Mouse (Mus musculus) ovary, postnatal 14 days (tissue): Measurements from ENCODE around the gene Mapk8ip3.
A peak's percentile ranks its signal among the peaks of the same experiment; 100 is the strongest.

Experiments used
- DNase-seq: peaks from one replicate; pipeline ENCODE4 v3.0.0; 2022; ENCODE audit warnings: low spot score

Gene Mapk8ip3

DNA sequence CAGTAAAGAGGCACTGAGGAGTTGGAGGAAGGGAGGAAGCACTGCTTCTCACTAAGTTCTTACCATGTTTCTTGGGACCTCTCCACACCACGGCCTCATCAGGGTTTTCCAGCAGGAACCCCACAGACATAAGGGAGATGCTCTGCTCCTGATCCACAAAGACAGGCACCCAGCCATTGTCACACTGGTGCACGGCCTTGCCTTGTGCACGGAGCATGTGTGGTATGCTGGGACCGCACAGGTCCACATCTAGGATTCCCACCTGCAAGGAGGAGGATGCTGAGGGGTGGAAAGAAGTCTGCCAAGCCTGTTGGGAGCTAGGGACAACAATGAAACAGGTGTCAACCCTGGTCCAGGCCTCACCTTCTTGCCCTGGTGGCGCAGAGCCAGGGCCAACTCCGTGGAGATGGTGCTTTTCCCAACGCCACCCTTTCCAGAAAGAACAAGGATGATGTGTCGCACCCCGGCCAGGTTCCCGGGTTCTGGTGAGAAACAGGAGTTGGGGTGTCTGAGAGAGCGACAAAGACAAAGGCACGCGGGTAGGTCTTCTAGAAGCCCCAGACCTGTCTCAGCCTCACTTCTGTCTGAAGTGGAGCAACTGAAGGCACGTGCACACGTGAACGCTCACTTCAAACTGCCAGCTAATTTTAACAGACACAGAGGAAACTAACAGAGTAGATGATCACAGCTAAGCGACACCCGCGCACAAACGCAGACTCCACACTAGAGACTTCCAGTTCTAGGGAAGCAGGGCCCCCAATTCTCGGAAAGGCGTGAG lies 51.2 kb downstream of the Mapk8ip3 start:
- DNase-seq: no peak

DNA sequence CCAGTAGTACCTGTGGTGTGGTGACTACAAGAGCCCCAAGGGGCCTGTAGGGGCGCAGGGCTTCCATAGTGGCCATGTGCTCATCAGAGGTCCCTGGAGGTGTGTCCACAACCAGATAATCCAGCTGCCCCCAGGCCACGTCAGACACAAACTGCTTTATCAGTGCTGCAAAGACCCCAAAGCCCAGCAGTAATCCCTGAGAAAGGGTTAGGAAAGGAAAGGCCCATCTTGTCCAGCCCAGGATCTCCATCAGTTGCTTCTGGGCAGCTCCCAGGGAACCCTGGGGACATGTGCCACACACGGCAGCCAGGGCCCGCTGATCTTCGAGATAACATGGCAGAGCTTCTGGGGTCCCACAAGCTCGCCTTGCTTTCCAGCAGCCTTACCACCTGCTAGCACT lies 52.4 kb downstream of the Mapk8ip3 start:
- DNase-seq: no peak

DNA sequence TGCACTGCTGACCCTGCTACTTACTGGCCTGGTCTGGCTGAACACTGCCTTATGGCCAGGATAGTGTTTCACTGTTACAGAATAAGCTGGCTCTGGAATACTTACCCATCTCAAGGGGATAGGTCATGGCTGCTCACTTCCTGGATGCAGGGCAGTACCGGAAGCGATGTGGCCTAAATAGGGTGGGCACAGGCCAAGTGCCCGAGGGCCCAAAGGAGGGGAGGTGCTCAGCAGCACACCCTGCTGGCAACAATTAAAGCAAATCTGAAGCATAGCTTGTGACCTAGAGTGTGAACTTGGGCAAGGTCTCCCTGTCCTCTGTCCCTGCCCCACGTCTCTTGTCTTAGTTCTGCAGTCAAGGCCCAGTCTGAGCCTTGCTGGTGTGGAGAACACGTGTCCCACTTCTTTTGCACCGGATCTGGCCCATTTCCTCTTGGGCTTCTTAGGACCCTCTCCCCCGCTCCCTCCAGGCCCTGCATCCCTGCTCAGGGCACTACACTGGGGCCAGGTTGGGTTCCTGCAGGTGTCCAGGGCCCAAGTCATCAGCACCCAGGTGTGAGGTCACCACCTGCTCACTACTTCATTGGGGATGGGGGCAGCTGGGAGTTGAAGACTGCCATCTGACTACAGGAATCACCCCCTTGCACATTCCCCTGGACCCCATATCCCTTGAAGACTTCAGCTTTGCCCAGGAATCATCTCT lies 54.9 kb downstream of the Mapk8ip3 start:
- DNase-seq: no peak

DNA sequence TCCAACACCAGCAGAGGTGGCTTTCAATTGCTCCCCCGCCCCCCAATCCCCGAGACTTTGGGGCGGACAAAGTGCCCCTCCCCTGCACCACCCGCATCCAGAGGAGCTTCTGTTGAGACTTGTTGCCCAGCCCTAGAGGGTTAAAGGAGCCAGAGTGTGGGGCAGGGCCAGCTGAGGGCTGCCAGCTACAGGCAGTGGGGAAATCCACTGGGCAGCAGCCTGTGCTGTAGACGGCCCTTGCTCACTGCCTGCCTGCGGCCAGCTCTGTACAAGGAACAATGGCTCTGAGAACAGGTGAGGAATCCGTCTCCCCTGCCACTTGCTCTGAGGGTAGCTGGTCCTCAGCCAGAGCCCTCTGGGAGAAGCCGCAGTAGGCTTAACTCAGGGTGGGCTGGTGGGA lies 58.2 kb downstream of the Mapk8ip3 start:
- no peak for DNase-seq

DNA sequence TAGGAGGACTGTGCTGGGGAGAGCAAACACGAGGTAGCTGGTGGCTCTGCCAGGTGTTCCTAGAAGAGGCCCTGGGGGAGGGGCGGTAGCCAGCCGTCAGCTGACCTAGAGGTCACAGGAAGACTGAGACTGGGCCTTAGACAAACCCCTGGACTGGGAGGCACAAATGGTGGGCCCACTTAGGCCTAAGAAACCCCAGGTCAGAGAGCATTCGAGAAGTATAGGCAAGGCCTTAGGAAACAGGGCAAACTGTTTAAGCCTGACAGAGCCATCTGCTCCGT lies 58.7 kb downstream of the Mapk8ip3 start:
- no peak for DNase-seq

DNA sequence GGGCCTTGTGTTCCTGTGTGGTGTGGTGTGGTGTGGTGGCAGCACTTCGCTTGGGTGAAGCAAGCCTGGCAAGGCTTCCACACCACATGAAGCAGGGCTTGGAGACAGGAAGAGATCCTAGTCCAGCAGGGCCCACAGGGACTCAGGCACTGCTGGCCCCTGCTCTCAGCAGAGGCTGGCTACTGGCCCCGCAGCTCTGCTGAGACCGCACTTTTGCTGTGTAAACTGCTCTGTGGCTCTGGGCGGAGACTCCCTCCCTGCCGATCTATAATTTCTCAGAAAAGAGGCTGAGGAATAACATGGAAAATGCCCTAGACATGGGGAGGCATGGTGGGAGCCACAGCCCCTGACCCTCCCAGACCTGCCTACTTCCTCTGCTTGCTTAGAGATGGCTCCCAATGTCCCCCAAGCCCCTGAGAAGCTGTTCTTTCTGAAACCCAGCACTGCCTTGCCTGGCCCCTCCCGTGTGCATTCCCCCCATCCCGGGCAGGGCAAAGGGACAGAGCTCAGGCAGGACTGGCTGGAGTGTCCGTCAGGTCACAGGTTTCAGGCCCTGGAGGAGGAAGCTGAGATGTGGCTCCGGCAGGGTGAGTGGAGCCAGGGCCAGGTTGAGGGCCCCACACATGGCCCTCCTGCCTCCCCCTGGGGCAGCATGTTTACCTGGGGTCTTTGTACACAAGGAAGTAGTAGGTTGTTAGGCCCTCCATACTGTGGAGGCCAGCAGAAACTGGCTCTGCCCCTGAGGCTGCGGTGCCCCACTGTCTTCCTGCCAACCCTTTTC lies 59.3 kb downstream of the Mapk8ip3 start:
- DNase-seq: no peak

DNA sequence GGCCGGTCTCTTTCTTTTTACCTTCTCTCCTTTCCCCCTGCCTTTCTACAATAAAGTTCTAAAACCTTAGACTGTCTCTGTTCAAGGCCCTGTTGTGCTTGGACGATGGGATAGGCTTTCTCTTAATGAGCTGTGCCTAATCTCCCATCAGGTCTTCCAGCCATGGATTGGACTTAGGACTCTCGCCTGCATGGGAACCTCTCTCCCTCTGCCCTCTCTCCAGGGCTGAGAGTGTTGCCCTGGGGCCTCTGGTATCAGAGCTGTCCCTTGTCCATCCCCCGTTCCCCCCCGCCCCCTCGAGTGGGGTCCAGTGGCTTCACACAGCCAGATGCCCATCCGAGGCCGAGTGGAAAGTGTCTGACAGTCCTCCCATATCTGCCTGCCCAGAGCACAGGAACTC lies 61.8 kb downstream of the Mapk8ip3 start:
- no peak for DNase-seq

DNA sequence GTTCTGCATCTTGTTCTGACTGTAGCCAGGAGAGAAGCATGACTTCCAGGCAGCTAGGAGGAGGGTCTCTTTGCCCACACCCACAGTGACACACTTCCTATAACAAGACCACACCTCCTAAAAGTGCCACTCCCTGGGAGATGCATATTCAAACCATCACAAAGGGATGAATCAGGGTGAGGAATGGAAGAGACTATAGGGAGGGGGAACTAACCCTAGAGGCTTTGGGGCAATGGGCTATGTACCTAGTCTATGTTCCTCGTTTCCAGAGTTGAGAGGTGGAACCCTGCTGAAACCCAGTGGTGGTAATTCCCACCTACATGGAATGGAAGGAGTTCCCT lies 62.4 kb downstream of the Mapk8ip3 start:
- DNase-seq: no peak

DNA sequence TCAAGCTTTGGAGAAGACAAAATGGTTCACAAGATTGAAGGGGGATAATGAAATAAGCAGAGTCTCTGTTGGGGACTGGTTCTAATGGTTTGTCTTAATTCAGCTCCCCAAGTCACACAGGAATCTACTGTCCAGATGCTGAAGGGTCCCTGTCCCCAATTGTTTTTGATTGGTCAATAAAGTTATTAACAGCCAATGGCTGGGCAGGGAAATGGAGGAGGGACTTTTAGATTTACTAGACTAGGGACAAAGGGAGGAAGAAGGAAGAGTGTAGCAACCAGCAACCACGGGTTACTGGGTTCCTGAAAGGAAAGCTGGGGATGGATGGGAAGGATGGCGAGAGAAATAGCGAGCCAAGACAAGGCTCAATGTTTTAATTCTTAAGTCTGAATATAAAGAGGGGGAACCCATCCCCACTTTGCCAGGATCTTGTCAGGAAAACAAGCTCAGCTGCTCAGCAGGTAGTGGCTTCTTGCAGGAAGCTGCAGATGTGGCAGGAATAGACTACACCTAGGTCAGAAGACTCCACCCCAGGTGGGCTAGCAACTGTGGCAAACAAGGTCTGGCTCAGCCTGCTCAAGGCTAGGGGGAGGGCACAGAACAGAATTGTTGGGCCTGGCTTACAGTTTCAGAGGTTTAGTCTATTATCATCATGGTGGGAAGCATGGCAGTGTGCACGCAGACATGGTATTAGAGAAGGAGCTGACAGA lies 62.9 kb downstream of the Mapk8ip3 start:
- no peak for DNase-seq

DNA sequence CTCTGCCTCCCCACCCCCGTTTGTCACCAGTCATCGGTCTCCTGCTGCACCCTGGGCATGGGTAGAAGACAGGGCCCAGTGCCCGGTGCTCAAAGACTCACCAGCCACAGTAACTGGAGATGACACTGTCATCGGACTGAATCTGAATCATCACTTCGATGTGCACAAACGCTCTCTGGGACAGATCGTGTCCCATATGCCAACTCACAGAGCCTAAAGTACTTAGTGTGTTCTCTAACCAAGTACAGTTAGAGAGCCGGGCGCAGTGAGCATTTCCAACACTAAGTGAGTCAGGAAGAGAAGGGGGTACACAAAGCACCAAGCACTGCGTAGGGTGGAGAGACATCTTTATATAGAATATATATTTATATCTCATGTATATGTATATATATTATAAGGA lies 68.9 kb downstream of the Mapk8ip3 start:
- DNase-seq: no peak

DNA sequence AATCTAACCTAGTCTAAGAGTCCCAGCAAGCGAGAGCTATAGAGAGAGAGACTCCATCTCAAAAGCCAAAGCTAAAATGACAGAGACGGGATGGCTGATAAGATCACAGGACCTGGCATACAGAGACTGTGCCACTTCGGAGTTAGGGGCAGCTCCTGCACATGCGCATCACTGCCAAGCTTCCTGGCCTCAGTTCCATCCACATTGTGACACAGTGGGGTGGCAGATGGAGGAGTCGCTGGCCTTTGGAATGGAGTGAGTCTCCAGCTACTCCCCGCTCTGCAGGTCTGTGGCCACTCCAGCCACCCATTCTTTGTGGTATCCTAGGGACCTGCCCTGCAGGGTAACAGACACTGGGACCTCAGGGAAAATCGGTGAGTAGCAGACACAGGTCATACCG lies 71.0 kb downstream of the Mapk8ip3 start, which contains the start of gene Igfals:
Gene Igfals, plus strand, starts transcription at position 222 of the 400 bp plus-strand sequence.
- DNase-seq: no peak

DNA sequence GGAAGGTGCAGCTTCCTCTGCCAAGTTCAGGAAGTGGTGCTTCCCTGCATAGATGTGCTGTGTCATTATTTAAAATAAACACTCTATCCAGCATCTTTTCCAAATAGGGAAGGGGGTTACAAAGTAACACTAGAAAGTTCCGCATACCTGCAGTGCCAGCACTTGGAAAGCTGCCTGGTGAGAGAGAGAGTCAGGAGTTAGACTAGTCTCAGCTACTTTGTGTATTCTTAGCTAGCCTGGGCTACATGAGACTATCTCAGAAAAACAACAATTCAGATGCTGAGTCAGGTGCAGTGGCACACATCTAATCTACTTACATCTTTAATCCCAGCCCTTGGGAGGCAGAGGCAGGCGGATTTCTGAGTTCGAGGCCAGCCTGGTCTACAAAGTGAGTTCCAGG lies 75.0 kb downstream of the Mapk8ip3 start:
- DNase-seq: no peak

DNA sequence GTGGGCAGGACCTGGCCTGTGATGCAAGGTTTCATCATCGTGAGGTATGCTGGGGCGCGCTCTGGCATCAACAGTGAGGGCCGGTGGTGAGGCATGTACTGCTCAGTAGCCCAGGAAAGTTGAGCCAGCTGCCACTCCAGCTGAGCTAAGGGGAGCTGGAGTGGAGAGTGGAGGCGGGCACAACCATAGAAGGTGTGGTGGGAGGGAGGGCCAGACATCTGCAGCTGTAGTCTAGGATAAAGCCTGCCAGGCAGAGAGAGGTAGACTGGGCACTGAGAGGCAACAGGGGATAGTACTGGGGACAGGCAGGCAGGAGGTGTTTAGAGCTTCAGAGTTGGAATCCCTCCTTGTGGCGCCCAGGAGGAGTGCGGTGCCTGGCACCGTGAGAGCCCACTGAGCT lies 76.7 kb downstream of the Mapk8ip3 start:
- no peak for DNase-seq

DNA sequence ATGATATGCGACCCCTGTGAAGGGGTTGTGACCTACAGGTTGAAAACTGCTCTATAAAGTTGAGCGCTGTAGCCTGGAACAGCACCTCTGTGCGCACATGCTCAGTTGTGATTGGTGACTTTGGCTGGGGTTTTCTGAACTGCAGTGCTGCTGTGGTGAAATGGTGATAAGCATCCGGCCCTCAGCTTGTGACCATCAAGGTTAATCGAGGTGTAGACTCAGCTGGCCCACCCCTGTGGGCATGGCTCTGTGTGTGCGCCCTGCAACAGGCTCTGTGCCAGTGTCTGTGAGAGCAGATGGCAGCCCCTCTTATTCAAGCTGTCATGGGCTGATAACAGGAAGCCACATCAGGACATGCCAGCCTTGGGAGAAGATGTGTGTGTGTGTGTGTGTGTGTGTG lies 77.8 kb downstream of the Mapk8ip3 start:
- DNase-seq: no peak

DNA sequence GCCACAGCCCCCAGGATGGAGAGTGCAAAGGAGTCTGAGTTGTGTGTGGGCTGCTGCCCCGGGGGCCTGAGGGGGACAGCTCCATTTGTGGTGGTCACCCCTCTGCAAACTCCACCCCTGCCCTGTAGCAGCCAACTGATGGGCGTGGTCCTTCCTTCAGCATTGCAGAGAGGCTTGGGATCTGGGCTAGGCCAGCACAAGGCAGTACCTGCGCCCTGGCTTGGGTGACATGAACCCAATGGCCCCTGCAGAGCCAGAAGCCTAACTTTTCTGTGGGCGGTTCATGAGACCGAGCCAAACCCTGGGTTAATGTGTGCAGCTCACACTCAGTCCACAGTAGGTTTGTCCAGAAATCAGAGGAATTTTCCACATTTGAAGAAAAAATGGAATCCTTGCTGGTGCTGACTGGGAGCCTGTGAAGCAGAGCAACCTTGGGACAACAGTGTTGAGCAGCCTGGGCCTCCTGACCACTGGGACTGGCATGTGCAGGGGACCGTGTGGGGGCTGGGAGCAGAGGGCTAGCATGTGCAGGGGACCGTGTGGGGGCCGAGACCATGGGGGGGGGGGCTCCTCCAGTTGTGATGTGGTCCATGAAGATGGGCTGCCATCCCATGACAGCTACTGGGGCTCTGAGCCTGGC lies 78.8 kb downstream of the Mapk8ip3 start:
- no peak for DNase-seq

DNA sequence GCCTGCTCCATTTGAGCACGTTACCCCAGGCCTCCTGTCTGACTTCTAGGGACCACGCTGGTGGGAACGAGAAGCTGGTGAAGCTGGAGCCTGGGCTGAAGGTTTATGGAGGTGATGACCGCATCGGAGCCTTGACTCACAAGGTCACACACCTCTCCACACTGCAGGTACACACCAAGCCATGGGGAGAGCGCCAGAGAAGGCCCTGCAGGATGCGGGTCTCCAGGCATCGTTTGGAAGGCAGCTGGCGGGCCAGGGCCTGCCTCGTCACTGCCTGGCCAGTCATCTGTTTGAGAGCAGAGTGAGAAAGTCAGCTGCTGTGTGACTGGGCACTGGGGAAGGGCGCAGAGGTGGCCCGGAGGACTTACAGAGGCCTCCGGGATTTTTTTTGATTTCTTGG lies 80.2 kb downstream of the Mapk8ip3 start:
- no peak for DNase-seq

DNA sequence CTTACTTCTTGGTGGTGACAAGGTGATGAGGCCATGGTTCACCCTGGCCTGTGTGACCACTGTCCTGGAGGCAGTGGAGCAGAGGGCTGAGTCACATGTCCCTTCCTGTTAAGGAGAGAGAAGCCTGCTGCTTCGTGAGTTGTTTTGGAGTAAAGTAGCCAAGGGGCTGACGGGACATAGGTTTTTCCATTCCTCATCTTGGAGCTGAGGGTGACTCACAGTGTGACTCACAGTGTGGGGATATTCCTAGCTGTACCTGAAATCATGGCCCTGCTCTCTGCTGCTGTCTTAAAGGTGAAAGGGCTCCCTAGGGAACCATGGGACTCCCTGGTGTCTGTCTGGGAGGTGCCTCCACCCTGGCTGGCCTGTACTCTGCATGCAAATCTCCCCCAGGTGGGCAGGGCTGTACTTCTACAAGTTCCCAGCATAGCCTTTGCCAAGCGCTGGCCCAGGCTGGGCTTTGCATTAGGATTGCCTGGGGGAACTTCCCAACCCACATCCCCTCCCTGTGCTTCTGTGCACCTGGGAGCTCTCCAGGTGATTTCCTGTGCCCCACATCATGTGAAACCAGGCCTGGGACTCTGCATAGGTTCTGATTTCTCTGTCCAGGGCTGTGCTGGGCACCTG lies 80.8 kb downstream of the Mapk8ip3 start:
- no peak for DNase-seq

DNA sequence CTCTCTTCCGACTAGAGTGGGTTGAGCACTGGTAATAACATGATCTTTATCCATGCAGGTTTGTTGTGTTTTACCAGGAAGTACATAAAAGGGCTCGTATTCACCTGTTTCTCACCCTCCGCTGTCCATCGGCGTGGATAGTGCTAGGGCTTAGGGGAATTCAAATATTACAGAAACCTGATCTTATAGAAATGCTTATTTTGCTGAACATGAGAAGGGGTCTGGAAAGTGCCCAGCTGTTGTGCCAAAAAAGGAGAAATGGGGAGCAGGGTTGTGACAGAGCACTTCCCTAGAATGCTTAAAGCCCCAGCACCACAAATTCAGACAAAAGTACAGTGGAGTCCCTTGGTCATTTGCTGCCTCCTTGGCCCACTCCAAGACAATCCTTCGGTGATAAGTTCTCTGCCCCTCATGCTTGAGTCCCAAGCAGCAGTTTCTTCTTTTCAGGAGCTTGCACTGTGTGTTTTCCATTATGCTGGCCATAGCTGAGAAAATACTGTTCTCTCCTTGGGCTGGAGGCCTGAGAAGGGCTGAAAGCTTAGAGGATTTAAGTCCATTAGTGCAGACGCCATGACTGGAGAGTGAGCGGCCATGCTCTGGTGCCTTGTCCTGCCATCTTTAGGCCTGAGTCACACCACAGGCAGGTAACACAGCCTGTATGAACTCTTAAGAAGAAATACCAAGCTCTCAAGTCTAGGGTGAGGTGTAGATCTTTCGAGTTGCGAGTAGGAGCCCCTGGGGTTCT lies 85.2 kb downstream of the Mapk8ip3 start:
- DNase-seq: no peak

DNA sequence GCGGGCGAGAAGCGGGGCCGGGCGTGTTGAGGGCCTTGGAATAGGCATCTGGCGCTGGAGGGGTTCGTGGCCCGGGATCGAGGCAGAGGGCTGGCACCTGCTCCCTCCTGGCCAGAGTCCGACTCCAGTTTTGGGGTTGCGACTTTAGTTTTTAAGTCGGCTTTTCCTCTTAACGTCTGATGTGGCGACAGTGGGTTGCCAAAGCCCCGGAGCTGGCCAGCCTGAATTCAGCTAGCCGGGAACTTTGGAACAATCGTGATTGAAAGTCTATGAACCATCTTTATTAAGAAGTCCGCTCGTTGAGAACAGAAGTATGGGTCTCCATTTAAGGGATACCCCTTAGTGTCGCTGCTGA lies 86.0 kb downstream of the Mapk8ip3 start:
- no peak for DNase-seq

DNA sequence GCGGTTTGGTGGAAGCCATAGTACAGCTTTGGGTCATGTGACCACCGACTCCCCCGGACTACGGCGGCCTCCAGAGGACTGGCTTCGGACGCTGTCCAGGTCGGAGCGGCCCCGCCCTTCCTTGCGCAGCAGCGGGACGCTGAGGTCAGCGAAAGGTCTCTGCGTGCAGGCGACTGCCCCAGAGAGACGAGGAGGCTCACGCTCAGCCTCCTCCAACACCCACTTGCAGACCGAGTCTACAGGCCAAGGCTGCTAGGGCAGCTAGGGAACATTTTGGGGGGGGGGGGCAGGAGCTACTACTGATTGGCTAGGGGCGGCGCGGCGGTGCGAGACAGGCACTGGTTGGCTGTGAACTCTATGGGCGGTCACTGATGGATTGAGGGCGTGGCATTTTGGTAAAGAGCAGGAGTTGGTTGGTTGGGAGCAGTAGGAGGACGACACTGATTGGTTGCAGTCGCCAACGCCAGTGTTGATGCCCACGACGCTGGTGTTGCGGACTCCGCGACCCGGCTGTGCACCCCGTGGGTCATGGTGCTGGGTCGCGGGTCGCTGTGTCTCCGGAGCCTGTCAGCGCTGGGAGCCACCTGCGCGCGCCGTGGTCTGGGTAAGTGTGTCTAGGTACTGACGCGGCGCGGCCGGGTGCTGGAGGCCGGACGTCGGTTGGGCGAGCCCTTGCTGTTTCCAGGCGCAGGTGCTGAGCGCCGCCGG lies 86.6 kb downstream of the Mapk8ip3 start, which contains the start of gene Fahd1:
Gene Fahd1, minus strand, starts transcription at position 300 of the 708 bp plus-strand sequence.
- DNase-seq: peak; percentile 88
